Mouse (Mus musculus): ENCODE measurements around the gene Taar3. TPM values are rescaled to one million over a fixed set of nuclear protein-coding genes. Genes with fewer than 3 reads are reported as not detected.

The Taar3 gene
- polyA plus RNA-seq, 1 experiment from 2014 or later, result not detected

DNA sequence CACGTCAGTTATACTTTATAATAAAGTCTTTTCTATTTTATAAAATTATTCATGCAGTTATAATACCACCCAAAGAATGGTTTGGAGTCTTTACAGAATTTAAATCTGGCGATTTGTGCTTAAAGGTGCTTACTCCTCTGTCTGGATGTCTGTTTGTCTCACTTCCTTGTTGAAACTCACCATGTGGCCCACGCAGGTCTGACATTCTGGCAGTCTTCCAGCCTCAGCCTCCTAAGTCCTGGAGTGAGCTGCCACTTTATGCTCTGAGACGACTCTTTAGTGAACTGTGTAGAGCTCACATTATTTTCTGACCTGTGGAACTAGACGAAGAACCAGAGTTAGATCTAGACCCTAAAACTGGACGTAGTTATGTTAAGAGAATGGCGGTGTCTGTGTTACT, 1.3 kb upstream of the Taar3 start:
- no peak for ATAC-seq (replicated peaks; ENCODE audit: low FRiP score, low TSS enrichment, low read depth)
- Histone ChIP-seq H3K9ac (ENCODE audit: low read length) (no peak overlapping the region), H3K27ac (ENCODE audit: low read depth) (no peak overlapping the region), H3K36me3 (ENCODE audit: control insufficient read depth, insufficient read depth, low read length) (no peaks in the 10 kb centered on the region), H3K4me2 (ENCODE audit: low read length) (no peak overlapping the region), H3K9me3 (ENCODE audit: control insufficient read depth, low read length) (no peaks in the 10 kb centered on the region), H3K4me1 (replicated peaks; ENCODE audit: control insufficient read depth, insufficient read depth, low read length) (no peaks in the 10 kb centered on the region), H3K4me3 (ENCODE audit: low read depth, low read length) (no peak overlapping the region), H3K27me3 (replicated peaks; ENCODE audit: control insufficient read depth, insufficient read depth, low read length) (no peaks in the 10 kb centered on the region)
- DNase-seq (ENCODE audit: low spot score), result no peak
- 56% methylated on average over 7 of the region's 7 CpGs for WGBS

DNA sequence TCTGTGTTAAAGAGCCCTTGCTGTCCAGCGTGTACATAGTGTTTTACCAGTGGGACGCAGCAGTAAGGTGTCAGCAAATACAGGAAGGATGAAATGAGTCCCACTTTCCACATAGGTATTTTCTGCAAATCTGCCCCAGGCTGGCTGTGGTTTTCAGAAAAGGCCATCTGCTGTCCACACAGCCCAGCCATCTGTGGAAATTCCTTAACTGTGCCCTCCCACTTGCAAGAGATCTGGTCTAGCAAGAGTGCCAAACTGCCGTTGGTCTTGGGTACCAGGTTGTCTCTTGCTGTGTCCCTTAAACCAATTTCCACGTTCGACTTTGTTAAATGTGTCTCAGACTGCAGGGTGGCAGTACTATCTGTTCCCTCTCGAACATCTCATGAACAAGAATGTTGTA, 2.4 kb downstream of the Taar3 start:
- ATAC-seq (replicated peaks; ENCODE audit: low FRiP score, low TSS enrichment, low read depth), result no peak
- 84% methylated on average over 6 of the region's 6 CpGs for WGBS
- no peaks in the 10 kb centered on the region for H3K36me3 ChIP-seq (ENCODE audit: control insufficient read depth, insufficient read depth, low read length)

DNA sequence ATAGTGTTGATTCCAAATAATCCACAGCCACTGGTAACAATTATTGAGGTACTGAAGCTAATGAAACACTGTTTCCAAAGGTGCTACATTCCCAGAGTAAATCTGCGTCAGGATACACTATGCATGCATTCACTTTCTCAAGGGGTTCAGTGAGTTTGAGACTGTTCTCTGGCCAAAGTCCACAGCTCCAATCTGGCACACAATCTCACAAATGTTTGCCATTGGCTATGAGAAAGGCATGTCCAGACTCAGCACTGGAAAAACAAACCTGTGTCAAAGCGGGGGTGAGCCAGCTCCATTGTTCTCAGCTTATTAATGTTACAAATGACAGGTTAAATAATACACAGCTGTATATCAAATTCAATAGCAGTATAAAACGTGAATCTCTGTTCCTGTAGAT, 9.7 kb downstream of the Taar3 start:
- Histone ChIP-seq H3K9ac (ENCODE audit: low read length) (no peak overlapping the region), H3K36me3 (ENCODE audit: control insufficient read depth, insufficient read depth, low read length) (no peaks in the 10 kb centered on the region), H3K4me3 (ENCODE audit: low read depth, low read length) (no peak overlapping the region), H3K27me3 (replicated peaks; ENCODE audit: control insufficient read depth, insufficient read depth, low read length) (no peaks in the 10 kb centered on the region), H3K4me2 (ENCODE audit: low read length) (no peak overlapping the region), H3K4me1 (replicated peaks; ENCODE audit: control insufficient read depth, insufficient read depth, low read length) (no peaks in the 10 kb centered on the region), H3K9me3 (ENCODE audit: control insufficient read depth, low read length) (no peaks in the 10 kb centered on the region), H3K27ac (ENCODE audit: low read depth) (no peak overlapping the region)
- ATAC-seq (replicated peaks; ENCODE audit: low FRiP score, low TSS enrichment, low read depth) (no peak), DNase-seq (ENCODE audit: low spot score) (no peak)
- WGBS, result 48% methylated on average over 3 of the region's 3 CpGs

More for the DNA sequence above, 2.4 kb downstream of the Taar3 start:
- Histone ChIP-seq H3K9ac (ENCODE audit: low read length) (no peak overlapping the region), H3K4me2 (ENCODE audit: low read length) (no peak overlapping the region), H3K4me1 (replicated peaks; ENCODE audit: control insufficient read depth, insufficient read depth, low read length) (no peaks in the 10 kb centered on the region), H3K27me3 (replicated peaks; ENCODE audit: control insufficient read depth, insufficient read depth, low read length) (no peaks in the 10 kb centered on the region), H3K4me3 (ENCODE audit: low read depth, low read length) (no peak overlapping the region), H3K9me3 (ENCODE audit: control insufficient read depth, low read length) (no peaks in the 10 kb centered on the region), H3K27ac (ENCODE audit: low read depth) (no peak overlapping the region)
- no peak for DNase-seq (ENCODE audit: low spot score)

DNA sequence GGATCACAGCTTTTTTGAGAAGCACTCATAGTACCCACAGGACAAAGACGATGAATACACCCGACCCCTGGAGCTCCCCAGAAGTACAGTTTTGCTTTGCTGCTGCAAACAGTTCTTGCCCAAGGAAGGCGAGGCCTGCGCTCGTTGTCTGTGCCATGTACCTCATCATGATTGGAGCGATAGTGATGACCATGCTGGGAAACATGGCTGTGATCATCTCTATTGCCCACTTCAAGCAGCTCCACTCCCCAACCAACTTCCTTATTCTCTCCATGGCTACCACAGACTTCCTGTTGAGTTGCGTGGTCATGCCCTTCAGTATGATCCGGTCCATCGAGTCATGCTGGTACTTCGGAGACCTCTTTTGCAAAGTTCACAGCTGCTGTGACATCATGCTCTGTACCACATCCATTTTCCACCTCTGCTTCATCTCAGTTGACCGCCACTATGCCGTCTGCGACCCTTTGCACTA, 11.1 kb downstream of the Taar3 start, which contains the start of gene Taar4:
Gene Taar4, plus strand, starts transcription at position 51 of the 472 bp plus-strand sequence.
- Histone ChIP-seq H3K9me3 (ENCODE audit: control insufficient read depth, low read length) (no peaks in the 10 kb centered on the region), H3K4me3 (ENCODE audit: low read depth, low read length) (no peak within 1 kb of the TSS), H3K4me2 (ENCODE audit: low read length) (no peak within 1 kb of the TSS), H3K27me3 (replicated peaks; ENCODE audit: control insufficient read depth, insufficient read depth, low read length) (no peaks in the 10 kb centered on the region), H3K27ac (ENCODE audit: low read depth) (no peak within 1 kb of the TSS), H3K36me3 (ENCODE audit: control insufficient read depth, insufficient read depth, low read length) (no peaks in the 10 kb centered on the region), H3K9ac (ENCODE audit: low read length) (no peak within 1 kb of the TSS), H3K4me1 (replicated peaks; ENCODE audit: control insufficient read depth, insufficient read depth, low read length) (no peaks in the 10 kb centered on the region)
- WGBS, result 96% methylated on average over 13 of the region's 13 CpGs
- ATAC-seq (replicated peaks; ENCODE audit: low FRiP score, low TSS enrichment, low read depth) (no peak), DNase-seq (ENCODE audit: low spot score) (no peak)

DNA sequence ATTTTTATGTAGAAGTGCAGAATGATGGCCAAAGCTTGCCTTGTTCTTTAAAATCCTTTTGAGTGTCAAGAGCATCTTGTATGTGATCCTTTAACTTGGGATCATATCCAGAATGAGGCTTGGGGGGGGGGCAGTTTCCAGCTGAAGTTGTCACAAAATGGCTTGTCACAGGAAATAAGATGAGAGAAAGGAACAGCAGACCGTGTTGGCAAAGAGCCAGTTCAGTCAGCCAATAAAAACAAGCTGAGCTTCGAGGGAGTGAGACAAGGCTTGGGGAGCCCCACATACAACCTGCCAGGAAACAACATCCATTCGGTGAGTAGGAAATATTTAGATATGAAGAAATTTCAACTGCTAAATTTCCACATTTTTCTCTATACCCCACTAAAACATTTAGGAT, 14.1 kb downstream of the Taar3 start:
- ATAC-seq (replicated peaks; ENCODE audit: low FRiP score, low TSS enrichment, low read depth) (no peak), DNase-seq (ENCODE audit: low spot score) (no peak)
- 51% methylated on average over 3 of the region's 3 CpGs for WGBS
- Histone ChIP-seq H3K4me3 (ENCODE audit: low read depth, low read length) (no peak overlapping the region), H3K4me2 (ENCODE audit: low read length) (no peak overlapping the region), H3K9me3 (ENCODE audit: control insufficient read depth, low read length) (no peaks in the 10 kb centered on the region), H3K27ac (ENCODE audit: low read depth) (no peak overlapping the region), H3K9ac (ENCODE audit: low read length) (no peak overlapping the region), H3K4me1 (replicated peaks; ENCODE audit: control insufficient read depth, insufficient read depth, low read length) (no peaks in the 10 kb centered on the region), H3K27me3 (replicated peaks; ENCODE audit: control insufficient read depth, insufficient read depth, low read length) (no peaks in the 10 kb centered on the region), H3K36me3 (ENCODE audit: control insufficient read depth, insufficient read depth, low read length) (no peaks in the 10 kb centered on the region)

GRCm38 (mm10) chr10:23964921-23965610, 15.7 kb downstream of the Taar3 start:
- DNase-seq (ENCODE audit: low spot score) (no peak), ATAC-seq (replicated peaks; ENCODE audit: low FRiP score, low TSS enrichment, low read depth) (no peak)
- no peaks in the 10 kb centered on the region for H3K9me3 ChIP-seq (ENCODE audit: control insufficient read depth, low read length)
- H3K4me3 ChIP-seq (ENCODE audit: low read depth, low read length), result no peak overlapping the region
- WGBS, result 79% methylated on average over 6 of the region's 6 CpGs
- H3K4me2 ChIP-seq (ENCODE audit: low read length), result no peak overlapping the region
- no peaks in the 10 kb centered on the region for H3K4me1 ChIP-seq (replicated peaks; ENCODE audit: control insufficient read depth, insufficient read depth, low read length)
- no peak overlapping the region for H3K9ac ChIP-seq (ENCODE audit: low read length)
- H3K36me3 ChIP-seq (ENCODE audit: control insufficient read depth, insufficient read depth, low read length), result no peaks in the 10 kb centered on the region
- H3K27ac ChIP-seq (ENCODE audit: low read depth), result no peak overlapping the region
- no peaks in the 10 kb centered on the region for H3K27me3 ChIP-seq (replicated peaks; ENCODE audit: control insufficient read depth, insufficient read depth, low read length)

GRCm38 (mm10) chr10:23970656-23971165, 21.4 kb downstream of the Taar3 start, which contains the start of gene Taar5:
TSS of gene Taar5 (plus strand) at chr10:23970706.
- Histone ChIP-seq H3K9me3 (ENCODE audit: control insufficient read depth, low read length) (no peaks in the 10 kb centered on the region), H3K4me1 (replicated peaks; ENCODE audit: control insufficient read depth, insufficient read depth, low read length) (no peaks in the 10 kb centered on the region), H3K4me3 (ENCODE audit: low read depth, low read length) (no peak within 1 kb of the TSS), H3K36me3 (ENCODE audit: control insufficient read depth, insufficient read depth, low read length) (no peaks in the 10 kb centered on the region), H3K27ac (ENCODE audit: low read depth) (no peak within 1 kb of the TSS), H3K9ac (ENCODE audit: low read length) (no peak within 1 kb of the TSS), H3K4me2 (ENCODE audit: low read length) (no peak within 1 kb of the TSS), H3K27me3 (replicated peaks; ENCODE audit: control insufficient read depth, insufficient read depth, low read length) (no peaks in the 10 kb centered on the region)
- WGBS, result 80% methylated on average over 11 of the region's 11 CpGs
- ATAC-seq (replicated peaks; ENCODE audit: low FRiP score, low TSS enrichment, low read depth), result no peak
- DNase-seq (ENCODE audit: low spot score), result no peak

DNA sequence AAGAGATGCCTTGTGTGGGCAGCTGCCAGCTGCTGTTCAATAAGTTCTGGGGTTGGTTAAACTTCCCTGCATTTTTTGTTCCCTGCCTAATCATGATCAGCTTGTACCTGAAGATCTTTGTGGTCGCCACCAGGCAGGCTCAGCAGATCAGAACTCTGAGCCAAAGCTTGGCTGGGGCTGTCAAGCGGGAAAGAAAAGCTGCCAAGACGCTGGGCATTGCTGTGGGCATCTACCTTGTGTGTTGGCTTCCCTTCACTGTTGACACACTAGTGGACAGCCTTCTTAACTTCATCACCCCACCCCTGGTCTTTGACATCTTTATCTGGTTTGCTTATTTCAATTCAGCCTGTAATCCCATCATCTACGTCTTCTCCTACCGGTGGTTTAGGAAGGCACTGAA, 21.9 kb downstream of the Taar3 start:
- H3K9me3 ChIP-seq (ENCODE audit: control insufficient read depth, low read length), result no peaks in the 10 kb centered on the region
- no peaks in the 10 kb centered on the region for H3K4me1 ChIP-seq (replicated peaks; ENCODE audit: control insufficient read depth, insufficient read depth, low read length)
- H3K9ac ChIP-seq (ENCODE audit: low read length), result no peak overlapping the region
- H3K36me3 ChIP-seq (ENCODE audit: control insufficient read depth, insufficient read depth, low read length), result no peaks in the 10 kb centered on the region
- H3K27ac ChIP-seq (ENCODE audit: low read depth), result no peak overlapping the region
- WGBS, result 83% methylated on average over 5 of the region's 5 CpGs
- ATAC-seq (replicated peaks; ENCODE audit: low FRiP score, low TSS enrichment, low read depth), result no peak
- no peaks in the 10 kb centered on the region for H3K27me3 ChIP-seq (replicated peaks; ENCODE audit: control insufficient read depth, insufficient read depth, low read length)
- DNase-seq (ENCODE audit: low spot score), result no peak
- no peak overlapping the region for H3K4me2 ChIP-seq (ENCODE audit: low read length)
- H3K4me3 ChIP-seq (ENCODE audit: low read depth, low read length), result no peak overlapping the region

DNA sequence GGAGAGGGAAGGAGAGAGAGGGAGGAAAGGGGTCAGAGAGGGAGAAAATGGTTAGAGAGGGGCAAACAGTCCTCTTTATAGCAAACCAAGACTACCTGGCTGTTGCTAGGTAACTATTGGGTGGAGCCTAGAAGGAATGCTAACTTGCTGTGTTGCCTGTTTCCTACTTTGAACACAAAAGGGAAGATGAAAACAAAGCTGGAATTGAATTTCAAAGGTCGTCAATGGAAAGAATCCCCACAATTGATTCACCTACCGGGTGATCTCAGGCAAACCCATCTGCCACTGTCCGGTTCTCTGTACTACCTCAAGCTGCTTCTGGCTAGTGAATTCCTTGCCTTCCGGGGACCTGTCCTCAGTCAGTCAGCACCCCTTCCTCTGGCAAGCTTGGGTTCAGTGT, 28.6 kb downstream of the Taar3 start:
- H3K27me3 ChIP-seq (replicated peaks; ENCODE audit: control insufficient read depth, insufficient read depth, low read length), result no peaks in the 10 kb centered on the region
- H3K36me3 ChIP-seq (ENCODE audit: control insufficient read depth, insufficient read depth, low read length), result no peaks in the 10 kb centered on the region
- no peak overlapping the region for H3K9ac ChIP-seq (ENCODE audit: low read length)
- no peak for DNase-seq (ENCODE audit: low spot score)
- H3K27ac ChIP-seq (ENCODE audit: low read depth), result no peak overlapping the region
- H3K9me3 ChIP-seq (ENCODE audit: control insufficient read depth, low read length), result no peaks in the 10 kb centered on the region
- H3K4me1 ChIP-seq (replicated peaks; ENCODE audit: control insufficient read depth, insufficient read depth, low read length), result no peaks in the 10 kb centered on the region
- ATAC-seq (replicated peaks; ENCODE audit: low FRiP score, low TSS enrichment, low read depth), result no peak
- no peak overlapping the region for H3K4me2 ChIP-seq (ENCODE audit: low read length)
- WGBS, result 68% methylated on average over 4 of the region's 4 CpGs
- H3K4me3 ChIP-seq (ENCODE audit: low read depth, low read length), result no peak overlapping the region
